ENCODE assay signal across 8 mouse cellular contexts in genomic region chr19:38423884-38424283, GRCm38 (mm10). TPM values are rescaled to one million over a fixed set of nuclear protein-coding genes. Genes with fewer than 3 reads are reported as not detected.
DNase-seq lines count a peak whose midpoint lies in the region.

No protein-coding gene starts in this region.

- peak; percentile 37 to 63 for DNase-seq in cerebellum, postnatal 10 days
- DNase-seq in cerebellum, adult 11 months = no peak
- DNase-seq in kidney, postnatal 14 days = peak; percentile 26
- DNase-seq in kidney, postnatal 10 days = no peak
- peak; percentile 10 for DNase-seq in A20 (ENCODE audit: low read depth, low spot score)
- DNase-seq in induced T-regulatory cell, adult 2 months (ENCODE audit: low read depth) = peak; percentile 37
- no peak for DNase-seq in Muller cell, postnatal 12 days (ENCODE audit: inconsistent ontology term)
- no peak for DNase-seq in layer of hippocampus, adult 8-10 months (ENCODE audit: low spot score in 2 of 2)

RNA-seq across cellular contexts. Expression of gene Slc35g1, which starts 28.1 kb away (rescaled TPM):
- 1 to 10 TPM; 2.1 to 2.4 (median 2.3) TPM for total RNA-seq in layer of hippocampus, adult 8-10 months (2022)

RNA-seq across cellular contexts. Expression of gene Plce1, which starts 57.0 kb away (rescaled TPM):
- total RNA-seq in layer of hippocampus, adult 8-10 months (2022) = 10 to 100 TPM; 10.8 to 20.5 (median 16.3) TPM

Comparison
In these comparisons a context has a peak if more than half of its experiments do, and no peak if none do; other contexts are left out.
1. DNase-seq: peak in cerebellum, postnatal 10 days (2 of 2), kidney, postnatal 14 days (single experiment), A20 (single experiment) and induced T-regulatory cell, adult 2 months (single experiment); none in cerebellum, adult 11 months (single experiment), kidney, postnatal 10 days (single experiment), Muller cell, postnatal 12 days (single experiment) and layer of hippocampus, adult 8-10 months (0 of 2).